Mouse (Mus musculus): ENCODE results near the gene Enpp6. TPM values are rescaled to one million over a fixed set of nuclear protein-coding genes. Genes with fewer than 3 reads are reported as not detected.

Gene Enpp6
- polyA plus RNA-seq, 1 experiment from 2014 or later = 1.5 TPM

- Histone ChIP-seq H3K4me3 (ENCODE audit: low read length) (no peak overlapping the region), H3K9me3 (ENCODE audit: control insufficient read depth, low read length) (no peaks in the 10 kb centered on the region), H3K9ac (ENCODE audit: low read depth, low read length) (no peak overlapping the region), H3K27me3 (ENCODE audit: control insufficient read depth, insufficient read depth, low read length) (no peaks in the 10 kb centered on the region), H3K4me2 (replicated peaks; ENCODE audit: low read depth, low read length) (no peak overlapping the region), H3K27ac (ENCODE audit: low read depth, low read length) (no peak overlapping the region), H3K36me3 (ENCODE audit: control insufficient read depth, insufficient read depth, low read length) (no peaks in the 10 kb centered on the region), H3K4me1 (ENCODE audit: control insufficient read depth, insufficient read depth, low read length) (no peaks in the 10 kb centered on the region)
- peak; percentile 35; the same call in 1 of the 2 replicates for ATAC-seq (ENCODE audit: low FRiP score, low TSS enrichment)
- 25% methylated on average over 4 of the region's 4 CpGs for WGBS
These were observed 130.6 kb downstream of the Enpp6 start for GRCm38 (mm10) chr8:47117336-47117735.

GRCm38 (mm10) chr8:47119895-47120294 lies 133.2 kb downstream of the Enpp6 start:
- ATAC-seq (ENCODE audit: low FRiP score, low TSS enrichment) = no peak
- Histone ChIP-seq H3K4me1 (ENCODE audit: control insufficient read depth, insufficient read depth, low read length) (no peaks in the 10 kb centered on the region), H3K9ac (ENCODE audit: low read depth, low read length) (no peak overlapping the region), H3K27me3 (ENCODE audit: control insufficient read depth, insufficient read depth, low read length) (no peaks in the 10 kb centered on the region), H3K36me3 (ENCODE audit: control insufficient read depth, insufficient read depth, low read length) (no peaks in the 10 kb centered on the region), H3K27ac (ENCODE audit: low read depth, low read length) (no peak overlapping the region), H3K4me3 (ENCODE audit: low read length) (no peak overlapping the region), H3K4me2 (replicated peaks; ENCODE audit: low read depth, low read length) (no peak overlapping the region), H3K9me3 (ENCODE audit: control insufficient read depth, low read length) (no peaks in the 10 kb centered on the region)
- 69% methylated on average over 1 of the region's 1 CpGs for WGBS

- no peak for ATAC-seq (ENCODE audit: low FRiP score, low TSS enrichment)
These were observed 142.2 kb downstream of the Enpp6 start for GRCm38 (mm10) chr8:47128859-47129258.

GRCm38 (mm10) chr8:47133381-47133780 lies 146.7 kb downstream of the Enpp6 start:
- 70% methylated on average over 3 of the region's 3 CpGs for WGBS
- Histone ChIP-seq H3K9me3 (ENCODE audit: control insufficient read depth, low read length) (no peaks in the 10 kb centered on the region), H3K27ac (ENCODE audit: low read depth, low read length) (no peak overlapping the region), H3K4me1 (ENCODE audit: control insufficient read depth, insufficient read depth, low read length) (peaks cover 8% of the 10 kb centered on the region; the same call in 1 of the 2 replicates), H3K27me3 (ENCODE audit: control insufficient read depth, insufficient read depth, low read length) (no peaks in the 10 kb centered on the region), H3K36me3 (ENCODE audit: control insufficient read depth, insufficient read depth, low read length) (no peaks in the 10 kb centered on the region), H3K4me3 (ENCODE audit: low read length) (no peak overlapping the region), H3K9ac (ENCODE audit: low read depth, low read length) (no peak overlapping the region), H3K4me2 (replicated peaks; ENCODE audit: low read depth, low read length) (no peak overlapping the region)
- no peak for ATAC-seq (ENCODE audit: low FRiP score, low TSS enrichment)

More at GRCm38 (mm10) chr8:47128859-47129258, 142.2 kb downstream of the Enpp6 start:
- no peak overlapping the region for H3K4me2 ChIP-seq (replicated peaks; ENCODE audit: low read depth, low read length)
- no peaks in the 10 kb centered on the region for H3K36me3 ChIP-seq (ENCODE audit: control insufficient read depth, insufficient read depth, low read length)
- no peaks in the 10 kb centered on the region for H3K27me3 ChIP-seq (ENCODE audit: control insufficient read depth, insufficient read depth, low read length)
- no peaks in the 10 kb centered on the region for H3K4me1 ChIP-seq (ENCODE audit: control insufficient read depth, insufficient read depth, low read length)
- H3K9me3 ChIP-seq (ENCODE audit: control insufficient read depth, low read length) = no peaks in the 10 kb centered on the region
- H3K9ac ChIP-seq (ENCODE audit: low read depth, low read length) = no peak overlapping the region
- no peak overlapping the region for H3K4me3 ChIP-seq (ENCODE audit: low read length)
- no peak overlapping the region for H3K27ac ChIP-seq (ENCODE audit: low read depth, low read length)
- 93% methylated on average over 1 of the region's 1 CpGs for WGBS

GRCm38 (mm10) chr8:47134736-47135135 lies 148.0 kb downstream of the Enpp6 start:
- Histone ChIP-seq H3K4me2 (replicated peaks; ENCODE audit: low read depth, low read length) (no peak overlapping the region; the same call in 1 of the 2 replicates), H3K27me3 (ENCODE audit: control insufficient read depth, insufficient read depth, low read length) (no peaks in the 10 kb centered on the region), H3K4me1 (ENCODE audit: control insufficient read depth, insufficient read depth, low read length) (peaks cover 8% of the 10 kb centered on the region; the same call in 1 of the 2 replicates), H3K4me3 (ENCODE audit: low read length) (no peak overlapping the region), H3K27ac (ENCODE audit: low read depth, low read length) (no peak overlapping the region), H3K9me3 (ENCODE audit: control insufficient read depth, low read length) (no peaks in the 10 kb centered on the region), H3K9ac (ENCODE audit: low read depth, low read length) (no peak overlapping the region), H3K36me3 (ENCODE audit: control insufficient read depth, insufficient read depth, low read length) (no peaks in the 10 kb centered on the region)
- ATAC-seq (ENCODE audit: low FRiP score, low TSS enrichment) = no peak
- WGBS = 50% methylated on average over 11 of the region's 11 CpGs

- 0 out of 2 replicates have a peak, but pooled peaks have one; percentile 52 for ATAC-seq (ENCODE audit: low FRiP score, low TSS enrichment)
These were observed 148.9 kb downstream of the Enpp6 start for GRCm38 (mm10) chr8:47135586-47135985.

GRCm38 (mm10) chr8:47136047-47136446 lies 149.4 kb downstream of the Enpp6 start:
- Histone ChIP-seq H3K36me3 (ENCODE audit: control insufficient read depth, insufficient read depth, low read length) (no peaks in the 10 kb centered on the region), H3K4me1 (ENCODE audit: control insufficient read depth, insufficient read depth, low read length) (peaks cover 8% of the 10 kb centered on the region; the same call in 1 of the 2 replicates), H3K9me3 (ENCODE audit: control insufficient read depth, low read length) (no peaks in the 10 kb centered on the region), H3K4me3 (ENCODE audit: low read length) (peak overlapping the region; percentile 25), H3K27me3 (ENCODE audit: control insufficient read depth, insufficient read depth, low read length) (no peaks in the 10 kb centered on the region), H3K4me2 (replicated peaks; ENCODE audit: low read depth, low read length) (peak overlapping the region; percentile 46), H3K27ac (ENCODE audit: low read depth, low read length) (no peak overlapping the region), H3K9ac (ENCODE audit: low read depth, low read length) (no peak overlapping the region)
- ATAC-seq (ENCODE audit: low FRiP score, low TSS enrichment) = peak; percentile 64; the same call in 1 of the 2 replicates
- 11% methylated on average over 5 of the region's 5 CpGs for WGBS

More at GRCm38 (mm10) chr8:47135586-47135985, 148.9 kb downstream of the Enpp6 start:
- Histone ChIP-seq H3K36me3 (ENCODE audit: control insufficient read depth, insufficient read depth, low read length) (no peaks in the 10 kb centered on the region), H3K27ac (ENCODE audit: low read depth, low read length) (no peak overlapping the region), H3K9me3 (ENCODE audit: control insufficient read depth, low read length) (no peaks in the 10 kb centered on the region), H3K4me3 (ENCODE audit: low read length) (peak overlapping the region; percentile 25), H3K9ac (ENCODE audit: low read depth, low read length) (no peak overlapping the region), H3K4me2 (replicated peaks; ENCODE audit: low read depth, low read length) (peak overlapping the region; percentile 46), H3K27me3 (ENCODE audit: control insufficient read depth, insufficient read depth, low read length) (no peaks in the 10 kb centered on the region), H3K4me1 (ENCODE audit: control insufficient read depth, insufficient read depth, low read length) (peaks cover 8% of the 10 kb centered on the region; the same call in 1 of the 2 replicates)
- WGBS = 3% methylated on average over 9 of the region's 9 CpGs

- no peak overlapping the region for H3K4me2 ChIP-seq (replicated peaks; ENCODE audit: low read depth, low read length)
- WGBS = 98% methylated on average over 9 of the region's 9 CpGs
- ATAC-seq (ENCODE audit: low FRiP score, low TSS enrichment) = no peak
These were observed 158.6 kb downstream of the Enpp6 start for GRCm38 (mm10) chr8:47145258-47145657.

More at GRCm38 (mm10) chr8:47145258-47145657, 158.6 kb downstream of the Enpp6 start:
- no peak overlapping the region for H3K27ac ChIP-seq (ENCODE audit: low read depth, low read length)
- H3K4me3 ChIP-seq (ENCODE audit: low read length) = no peak overlapping the region
- H3K27me3 ChIP-seq (ENCODE audit: control insufficient read depth, insufficient read depth, low read length) = no peaks in the 10 kb centered on the region
- no peaks in the 10 kb centered on the region for H3K4me1 ChIP-seq (ENCODE audit: control insufficient read depth, insufficient read depth, low read length)
- no peak overlapping the region for H3K9ac ChIP-seq (ENCODE audit: low read depth, low read length)
- no peaks in the 10 kb centered on the region for H3K36me3 ChIP-seq (ENCODE audit: control insufficient read depth, insufficient read depth, low read length)
- peaks cover 3% of the 10 kb centered on the region; the same call in 1 of the 2 replicates for H3K9me3 ChIP-seq (ENCODE audit: control insufficient read depth, low read length)

All from kidney, embryonic 14.5 days (tissue).